Mouse (Mus musculus): ENCODE measurements around the gene Kdm5c. TPM values are rescaled to one million over a fixed set of nuclear protein-coding genes. Genes with fewer than 3 reads are reported as not detected.

Gene Kdm5c
- polyA plus RNA-seq, 1 experiment from 2014 or later = 28.1 TPM

GRCm38 (mm10) chrX:152322776-152323175 is 90.0 kb downstream of the Kdm5c start:
- Histone ChIP-seq H3K9ac (ENCODE audit: low read depth, low read length) (no peak overlapping the region), H3K27ac (ENCODE audit: low read length) (no peak overlapping the region), H3K27me3 (ENCODE audit: control insufficient read depth, insufficient read depth, low read depth, low read length) (no peaks in the 10 kb centered on the region; the same call in 1 of the 2 replicates), H3K4me2 (ENCODE audit: low read depth, low read length) (no peak overlapping the region), H3K4me1 (ENCODE audit: control insufficient read depth, low read depth, low read length) (peaks cover 5% of the 10 kb centered on the region; the same call in 1 of the 2 replicates), H3K36me3 (ENCODE audit: control insufficient read depth, insufficient read depth) (no peaks in the 10 kb centered on the region), H3K4me3 (ENCODE audit: low read depth, low read length) (no peak overlapping the region), H3K9me3 (replicated peaks; ENCODE audit: control insufficient read depth, low read length) (no peaks in the 10 kb centered on the region)
- ATAC-seq (ENCODE audit: low read depth) = no peak
- WGBS (ENCODE audit: insufficient replicate concordance) = 24% methylated on average over 2 of the region's 2 CpGs

- no peak overlapping the region for H3K27ac ChIP-seq (ENCODE audit: low read length)
- H3K9me3 ChIP-seq (replicated peaks; ENCODE audit: control insufficient read depth, low read length) = no peaks in the 10 kb centered on the region
- H3K4me2 ChIP-seq (ENCODE audit: low read depth, low read length) = no peak overlapping the region
- no peaks in the 10 kb centered on the region; the same call in 1 of the 2 replicates for H3K27me3 ChIP-seq (ENCODE audit: control insufficient read depth, insufficient read depth, low read depth, low read length)
- no peaks in the 10 kb centered on the region for H3K36me3 ChIP-seq (ENCODE audit: control insufficient read depth, insufficient read depth)
- no peak overlapping the region for H3K4me3 ChIP-seq (ENCODE audit: low read depth, low read length)
- WGBS (ENCODE audit: insufficient replicate concordance) = 74% methylated on average over 1 of the region's 1 CpGs
- H3K4me1 ChIP-seq (ENCODE audit: control insufficient read depth, low read depth, low read length) = peaks cover 8% of the 10 kb centered on the region; the same call in 1 of the 2 replicates
- no peak for ATAC-seq (ENCODE audit: low read depth)
- no peak overlapping the region for H3K9ac ChIP-seq (ENCODE audit: low read depth, low read length)
These were observed 90.8 kb downstream of the Kdm5c start for GRCm38 (mm10) chrX:152323584-152323983.

Other genes starting within 250 kb of the Kdm5c start
- 131 and 140 TPM in 2 replicates for gene Hsd17b10, start 231.2 kb upstream of the Kdm5c start, polyA plus RNA-seq (2015; fragmentation: Nextera tagmentation; extraction: Ambion mirVana)
- 2.1 TPM in 2 replicates for gene Ribc1, start 216.7 kb upstream of the Kdm5c start, polyA plus RNA-seq (2015; fragmentation: Nextera tagmentation; extraction: Ambion mirVana)
- 48.5 and 50.0 TPM in 2 replicates for gene Smc1a, start 216.6 kb upstream of the Kdm5c start, polyA plus RNA-seq (2015; fragmentation: Nextera tagmentation; extraction: Ambion mirVana)
- 1.8 and 2.7 TPM in 2 replicates for gene Iqsec2, start 88.8 kb upstream of the Kdm5c start, polyA plus RNA-seq (2015; fragmentation: Nextera tagmentation; extraction: Ambion mirVana)
- gene Kantr, start 94.5 kb downstream of the Kdm5c start, polyA plus RNA-seq (2015; fragmentation: Nextera tagmentation; extraction: Ambion mirVana) = 2.8 and 3.4 TPM in 2 replicates
- gene Tspyl2, start 109.4 kb downstream of the Kdm5c start, polyA plus RNA-seq (2015; fragmentation: Nextera tagmentation; extraction: Ambion mirVana) = 5.6 and 6.6 TPM in 2 replicates
- gene Gpr173, start 135.7 kb downstream of the Kdm5c start, polyA plus RNA-seq (2015; fragmentation: Nextera tagmentation; extraction: Ambion mirVana) = 0.11 and 0.16 TPM in 2 replicates

Data from liver, embryonic 16.5 days (tissue).